Mouse (Mus musculus): Measurements from ENCODE around the gene Speer2. TPM values are rescaled to one million over a fixed set of nuclear protein-coding genes. Genes with fewer than 3 reads are reported as not detected.

Gene Speer2
- not detected in 4 replicates for total RNA-seq (2023; ENCODE audit: inconsistent age)

DNA sequence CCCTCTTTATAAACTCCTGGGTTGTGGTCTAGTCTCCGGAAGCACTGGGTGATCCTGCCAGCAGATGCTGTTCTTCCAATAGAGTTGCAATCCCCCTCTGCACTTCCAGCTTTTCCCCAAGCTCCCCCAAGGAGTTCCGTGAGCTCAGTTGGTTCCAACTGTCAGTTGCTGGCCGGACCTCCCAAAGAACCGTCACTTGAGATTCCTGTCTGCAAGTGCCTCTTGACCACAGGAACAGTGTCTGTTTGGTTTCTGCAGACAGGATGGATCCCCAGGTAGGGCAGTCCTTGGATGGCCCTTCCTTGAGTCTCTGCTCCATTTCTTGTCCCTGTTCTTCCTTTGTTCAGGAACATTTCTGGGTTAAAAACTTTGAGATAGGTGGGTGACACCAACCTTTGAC lies at the start of gene Speer2:
Gene Speer2 (minus strand): TSS at position 101 of the 400 bp plus-strand sequence.

Data from B cell, adult (primary cell).